Mouse (Mus musculus): ENCODE measurements around the gene Tha1. TPM values are rescaled to one million over a fixed set of nuclear protein-coding genes. Genes with fewer than 3 reads are reported as not detected.

The Tha1 gene
- polyA plus RNA-seq, 1 experiment: 1.4 TPM

- Histone ChIP-seq H3K27me3 (ENCODE audit: control insufficient read depth, insufficient read depth, insufficient read length) (no peaks in the 10 kb centered on the region), H3ac (ENCODE audit: control insufficient read depth, insufficient read length, low read depth) (no peak overlapping the region), H3K79me3 (ENCODE audit: low read depth) (no peaks in the 10 kb centered on the region), H3K4me3 (ENCODE audit: insufficient read depth, poor library complexity, severe bottlenecking) (no peak overlapping the region), H3K36me3 (ENCODE audit: control insufficient read depth, insufficient read depth) (no peaks in the 10 kb centered on the region), H3K79me2 (ENCODE audit: control insufficient read depth, insufficient read depth) (no peaks in the 10 kb centered on the region)
- TF ChIP-seq MYOG (IDR thresholded peaks at IDR 0.05; ENCODE audit: control insufficient read depth, extremely low read depth, insufficient read length) (no peak), CTCF (IDR thresholded peaks at IDR 0.05; ENCODE audit: control insufficient read depth, insufficient read depth, insufficient read length) (peak; percentile 97)
Measured at GRCm38 (mm10) chr11:117912684-117913352, 39.5 kb upstream of the Tha1 start.

- H3ac ChIP-seq (ENCODE audit: control insufficient read depth, insufficient read length, low read depth): no peak overlapping the region
- no peak for TF ChIP-seq USF1 (IDR thresholded peaks at IDR 0.05; ENCODE audit: low read depth)
- TF ChIP-seq CEBPB (IDR thresholded peaks at IDR 0.05; ENCODE audit: low read depth): no peak
- TF ChIP-seq FOSL1 (IDR thresholded peaks at IDR 0.05; ENCODE audit: insufficient read depth, low read length, poor library complexity, severe bottlenecking): no peak
- no peak for TF ChIP-seq CTCF (IDR thresholded peaks at IDR 0.05; ENCODE audit: control insufficient read depth, insufficient read depth, insufficient read length)
- no peak for TF ChIP-seq MYOD1 (IDR thresholded peaks at IDR 0.05; ENCODE audit: control insufficient read depth, insufficient read length, low read depth)
- no peak for TF ChIP-seq MYOG (IDR thresholded peaks at IDR 0.05; ENCODE audit: control insufficient read depth, extremely low read depth, insufficient read length)
- TF ChIP-seq MAX (IDR thresholded peaks at IDR 0.05): no peak
- H3K4me3 ChIP-seq (ENCODE audit: insufficient read depth, poor library complexity, severe bottlenecking): no peak overlapping the region
- no peaks in the 10 kb centered on the region for H3K27me3 ChIP-seq (ENCODE audit: control insufficient read depth, insufficient read depth, insufficient read length)
- H3K79me3 ChIP-seq (ENCODE audit: low read depth): no peaks in the 10 kb centered on the region
- no peaks in the 10 kb centered on the region for H3K36me3 ChIP-seq (ENCODE audit: control insufficient read depth, insufficient read depth)
- H3K79me2 ChIP-seq (ENCODE audit: control insufficient read depth, insufficient read depth): no peaks in the 10 kb centered on the region
Measured at GRCm38 (mm10) chr11:117909337-117909736, 36.1 kb upstream of the Tha1 start.

- Histone ChIP-seq H3K79me3 (ENCODE audit: low read depth) (no peaks in the 10 kb centered on the region), H3K4me3 (ENCODE audit: insufficient read depth, poor library complexity, severe bottlenecking) (no peak overlapping the region), H3ac (ENCODE audit: control insufficient read depth, insufficient read length, low read depth) (no peak overlapping the region), H3K27me3 (ENCODE audit: control insufficient read depth, insufficient read depth, insufficient read length) (no peaks in the 10 kb centered on the region), H3K79me2 (ENCODE audit: control insufficient read depth, insufficient read depth) (no peaks in the 10 kb centered on the region), H3K36me3 (ENCODE audit: control insufficient read depth, insufficient read depth) (no peaks in the 10 kb centered on the region)
- no peak for TF ChIP-seq MYOG (IDR thresholded peaks at IDR 0.05; ENCODE audit: control insufficient read depth, extremely low read depth, insufficient read length)
- no peak for TF ChIP-seq FOSL1 (IDR thresholded peaks at IDR 0.05; ENCODE audit: insufficient read depth, low read length, poor library complexity, severe bottlenecking)
Measured at GRCm38 (mm10) chr11:117904442-117904841, 31.2 kb upstream of the Tha1 start.

- Histone ChIP-seq H3ac (ENCODE audit: control insufficient read depth, insufficient read length, low read depth) (no peak overlapping the region), H3K4me3 (ENCODE audit: insufficient read depth, poor library complexity, severe bottlenecking) (no peak overlapping the region), H3K79me3 (ENCODE audit: low read depth) (no peaks in the 10 kb centered on the region), H3K27me3 (ENCODE audit: control insufficient read depth, insufficient read depth, insufficient read length) (no peaks in the 10 kb centered on the region), H3K79me2 (ENCODE audit: control insufficient read depth, insufficient read depth) (no peaks in the 10 kb centered on the region), H3K36me3 (ENCODE audit: control insufficient read depth, insufficient read depth) (no peaks in the 10 kb centered on the region)
- TF ChIP-seq CTCF (IDR thresholded peaks at IDR 0.05; ENCODE audit: control insufficient read depth, insufficient read depth, insufficient read length) (no peak), MAX (IDR thresholded peaks at IDR 0.05) (no peak), USF1 (IDR thresholded peaks at IDR 0.05; ENCODE audit: low read depth) (no peak)
Measured at GRCm38 (mm10) chr11:117902282-117902681, 29.0 kb upstream of the Tha1 start.

- Histone ChIP-seq H3K27me3 (ENCODE audit: control insufficient read depth, insufficient read depth, insufficient read length) (no peaks in the 10 kb centered on the region), H3K4me3 (ENCODE audit: insufficient read depth, poor library complexity, severe bottlenecking) (no peak overlapping the region), H3ac (ENCODE audit: control insufficient read depth, insufficient read length, low read depth) (no peak overlapping the region), H3K79me2 (ENCODE audit: control insufficient read depth, insufficient read depth) (no peaks in the 10 kb centered on the region), H3K79me3 (ENCODE audit: low read depth) (no peaks in the 10 kb centered on the region), H3K36me3 (ENCODE audit: control insufficient read depth, insufficient read depth) (no peaks in the 10 kb centered on the region)
- TF ChIP-seq MAX (IDR thresholded peaks at IDR 0.05) (no peak), CEBPB (IDR thresholded peaks at IDR 0.05; ENCODE audit: low read depth) (no peak), MYOG (IDR thresholded peaks at IDR 0.05; ENCODE audit: control insufficient read depth, extremely low read depth, insufficient read length) (no peak), USF1 (IDR thresholded peaks at IDR 0.05; ENCODE audit: low read depth) (no peak), FOSL1 (IDR thresholded peaks at IDR 0.05; ENCODE audit: insufficient read depth, low read length, poor library complexity, severe bottlenecking) (no peak), MYOD1 (IDR thresholded peaks at IDR 0.05; ENCODE audit: control insufficient read depth, insufficient read length, low read depth) (no peak), CTCF (IDR thresholded peaks at IDR 0.05; ENCODE audit: control insufficient read depth, insufficient read depth, insufficient read length) (no peak)
Measured at GRCm38 (mm10) chr11:117896533-117896932, 23.3 kb upstream of the Tha1 start.

- H3K79me3 ChIP-seq (ENCODE audit: low read depth): no peaks in the 10 kb centered on the region
- H3K79me2 ChIP-seq (ENCODE audit: control insufficient read depth, insufficient read depth): no peaks in the 10 kb centered on the region
- H3K36me3 ChIP-seq (ENCODE audit: control insufficient read depth, insufficient read depth): no peaks in the 10 kb centered on the region
- H3ac ChIP-seq (ENCODE audit: control insufficient read depth, insufficient read length, low read depth): no peak overlapping the region
- no peak overlapping the region for H3K4me3 ChIP-seq (ENCODE audit: insufficient read depth, poor library complexity, severe bottlenecking)
- H3K27me3 ChIP-seq (ENCODE audit: control insufficient read depth, insufficient read depth, insufficient read length): no peaks in the 10 kb centered on the region
- no peak for TF ChIP-seq MYOG (IDR thresholded peaks at IDR 0.05; ENCODE audit: control insufficient read depth, extremely low read depth, insufficient read length)
- TF ChIP-seq FOSL1 (IDR thresholded peaks at IDR 0.05; ENCODE audit: insufficient read depth, low read length, poor library complexity, severe bottlenecking): no peak
- TF ChIP-seq CTCF (IDR thresholded peaks at IDR 0.05; ENCODE audit: control insufficient read depth, insufficient read depth, insufficient read length): no peak
- no peak for TF ChIP-seq MAX (IDR thresholded peaks at IDR 0.05)
Measured at GRCm38 (mm10) chr11:117894676-117895075, 21.4 kb upstream of the Tha1 start.

Data from C2C12 (cell line).